Mouse (Mus musculus): Measurements from ENCODE around the gene Rnft2. TPM values are rescaled to one million over a fixed set of nuclear protein-coding genes. Genes with fewer than 3 reads are reported as not detected.

Rnft2 gene
- polyA plus RNA-seq, 1 experiment from 2014 or later = 7.0 TPM

GRCm38 (mm10) chr5:118143211-118144026, 101.5 kb downstream of the Rnft2 start:
- WGBS = 84% methylated on average over 12 of the region's 12 CpGs
- Histone ChIP-seq H3K4me1 (peaks cover 9% of the 10 kb centered on the region; the same call in 1 of the 2 replicates), H3K9me3 (no peaks in the 10 kb centered on the region), H3K27me3 (replicated peaks; ENCODE audit: low read depth, poor library complexity, severe bottlenecking) (no peaks in the 10 kb centered on the region), H3K36me3 (replicated peaks) (peaks cover 70% of the 10 kb centered on the region), H3K27ac (replicated peaks) (no peak overlapping the region), H3K4me3 (no peak overlapping the region)
- no peak for DNase-seq (ENCODE audit: low spot score)

GRCm38 (mm10) chr5:118142471-118142870, 102.4 kb downstream of the Rnft2 start:
- 93% methylated on average over 8 of the region's 8 CpGs for WGBS
- Histone ChIP-seq H3K27ac (replicated peaks) (no peak overlapping the region), H3K4me1 (peaks cover 9% of the 10 kb centered on the region; the same call in 1 of the 2 replicates), H3K27me3 (replicated peaks; ENCODE audit: low read depth, poor library complexity, severe bottlenecking) (no peaks in the 10 kb centered on the region), H3K9me3 (no peaks in the 10 kb centered on the region), H3K4me3 (no peak overlapping the region), H3K36me3 (replicated peaks) (peaks cover 73% of the 10 kb centered on the region)
- no peak for DNase-seq (ENCODE audit: low spot score)

Other genes with a start within 250 kb of the Rnft2 start
- 0.20 and 1.6 TPM in 2 replicates for gene Tesc, start 217.4 kb downstream of the Rnft2 start, polyA plus RNA-seq (2016; fragmentation: Nextera tagmentation; extraction: Ambion mirVana)
- 35.0 and 36.6 TPM in 2 replicates for gene Fbxw8, start 89.7 kb downstream of the Rnft2 start, polyA plus RNA-seq (2016; fragmentation: Nextera tagmentation; extraction: Ambion mirVana)
- 0.15 and 0.32 TPM in 2 replicates for gene Hrk, start 80.5 kb downstream of the Rnft2 start, polyA plus RNA-seq (2016; fragmentation: Nextera tagmentation; extraction: Ambion mirVana)
- gene 2410131K14Rik, start 111 bp upstream of the Rnft2 start, polyA plus RNA-seq (2016; fragmentation: Nextera tagmentation; extraction: Ambion mirVana) = 11.6 and 11.8 TPM in 2 replicates

Data from embryonic facial prominence, embryonic 10.5 days (tissue).